Mouse (Mus musculus): ENCODE results near the gene Tfpt. TPM values are rescaled to one million over a fixed set of nuclear protein-coding genes. Genes with fewer than 3 reads are reported as not detected.
"Not testable (repeated sequence)": the region's sequence is repeated elsewhere in the genome, so short reads cannot be mapped to it uniquely, and the experiment has no call there.

The Tfpt gene
- total and polyA plus RNA-seq, 2 experiments from 2014 or later, result 27.1 to 39.3 TPM

DNA sequence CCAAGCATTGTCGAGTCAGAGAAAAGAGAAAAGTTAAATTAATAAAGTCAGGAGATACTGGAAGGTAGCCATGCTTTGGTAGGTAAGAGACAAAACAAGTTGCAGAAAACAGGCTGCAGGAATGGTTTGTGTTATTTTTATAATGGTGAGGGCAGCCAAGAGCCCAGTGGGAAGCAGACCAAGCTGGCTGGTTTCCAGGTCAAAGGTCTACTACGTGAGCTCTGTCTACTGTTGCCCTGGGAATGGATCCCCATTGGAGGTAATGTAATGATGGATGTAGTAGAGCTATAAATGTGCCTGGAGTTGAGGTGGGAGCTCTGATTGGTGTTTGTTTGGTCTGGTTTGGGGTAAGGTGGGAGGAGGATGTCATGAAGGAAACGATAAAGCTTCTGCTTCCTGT, 20.6 kb downstream of the Tfpt start:
- no peak for ATAC-seq
- H3K4me2 ChIP-seq (ENCODE audit: low read depth), result no peak overlapping the region
- DNase-seq, result no peak
- no peak overlapping the region for H3K4me3 ChIP-seq (ENCODE audit: low read depth, low read length)
- no peak overlapping the region for H3K9ac ChIP-seq
- H3K27me3 ChIP-seq (ENCODE audit: insufficient read depth, low read length), result no peaks in the 10 kb centered on the region
- 59% methylated on average over 3 of the region's 3 CpGs for WGBS
- no peak overlapping the region for H3K27ac ChIP-seq (ENCODE audit: low read depth, low read length)
- TF ChIP-seq CTCF (IDR thresholded peaks at IDR 0.05; ENCODE audit: low read depth), result no peak
- H3K36me3 ChIP-seq (ENCODE audit: insufficient read depth), result no peaks in the 10 kb centered on the region
- H3K4me1 ChIP-seq (ENCODE audit: insufficient read depth), result no peaks in the 10 kb centered on the region
- H3K9me3 ChIP-seq (ENCODE audit: low read length), result no peaks in the 10 kb centered on the region

DNA sequence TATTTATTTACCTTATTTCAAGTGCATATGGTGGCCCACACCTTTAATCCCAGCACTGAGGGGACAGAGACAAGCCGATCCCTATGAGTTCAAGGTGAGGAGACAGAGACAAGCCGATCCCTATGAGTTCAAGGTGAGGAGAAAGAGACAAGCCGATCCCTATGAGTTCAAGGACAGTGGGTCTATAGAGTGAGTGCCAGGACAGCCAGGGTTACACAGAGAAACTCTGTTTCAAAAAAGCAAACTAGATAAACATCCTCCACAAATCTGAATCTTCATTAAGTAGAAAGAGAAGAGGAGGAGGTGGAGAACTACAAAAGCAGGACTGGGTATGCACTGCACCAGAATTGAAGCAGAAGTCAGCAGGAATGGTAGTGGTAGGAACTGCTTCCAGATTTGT, 21.1 kb downstream of the Tfpt start:
- ATAC-seq, result no peak
- 91% methylated on average over 3 of the region's 3 CpGs for WGBS
- no peak for DNase-seq
- Histone ChIP-seq H3K9me3 (ENCODE audit: low read length) (no peaks in the 10 kb centered on the region), H3K36me3 (ENCODE audit: insufficient read depth) (no peaks in the 10 kb centered on the region), H3K27ac (ENCODE audit: low read depth, low read length) (no peak overlapping the region), H3K27me3 (ENCODE audit: insufficient read depth, low read length) (no peaks in the 10 kb centered on the region), H3K4me2 (ENCODE audit: low read depth) (no peak overlapping the region), H3K4me3 (ENCODE audit: low read depth, low read length) (no peak overlapping the region), H3K9ac (no peak overlapping the region), H3K4me1 (ENCODE audit: insufficient read depth) (no peaks in the 10 kb centered on the region)
- TF ChIP-seq CTCF (IDR thresholded peaks at IDR 0.05; ENCODE audit: low read depth), result no peak

DNA sequence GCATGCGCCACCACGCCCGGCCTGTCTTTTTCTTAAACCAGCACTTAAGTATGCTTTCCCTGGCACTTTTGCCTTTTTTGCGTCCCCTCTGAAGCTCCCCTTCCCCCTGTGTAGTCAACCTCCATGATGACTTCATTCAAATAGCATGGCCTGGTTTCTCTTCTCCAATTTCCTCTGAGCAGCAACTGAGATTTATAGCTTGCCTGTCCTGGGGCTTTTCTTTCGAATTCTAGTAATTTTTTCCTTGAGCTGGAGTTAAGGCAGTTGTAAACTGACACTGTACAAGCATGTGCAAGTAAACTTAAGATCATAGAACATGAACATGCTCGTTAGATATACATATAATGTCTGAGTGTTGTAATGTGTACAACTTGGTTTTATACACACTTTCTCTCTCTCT, 22.3 kb downstream of the Tfpt start:
- Histone ChIP-seq H3K4me3 (ENCODE audit: low read depth, low read length) (no peak overlapping the region), H3K27me3 (ENCODE audit: insufficient read depth, low read length) (no peaks in the 10 kb centered on the region), H3K4me2 (ENCODE audit: low read depth) (no peak overlapping the region), H3K27ac (ENCODE audit: low read depth, low read length) (no peak overlapping the region), H3K36me3 (ENCODE audit: insufficient read depth) (no peaks in the 10 kb centered on the region), H3K4me1 (ENCODE audit: insufficient read depth) (no peaks in the 10 kb centered on the region), H3K9me3 (ENCODE audit: low read length) (no peaks in the 10 kb centered on the region), H3K9ac (no peak overlapping the region)
- no peak for TF ChIP-seq CTCF (IDR thresholded peaks at IDR 0.05; ENCODE audit: low read depth)
- DNase-seq (no peak), ATAC-seq (no peak)
- 89% methylated on average over 6 of the region's 6 CpGs for WGBS

DNA sequence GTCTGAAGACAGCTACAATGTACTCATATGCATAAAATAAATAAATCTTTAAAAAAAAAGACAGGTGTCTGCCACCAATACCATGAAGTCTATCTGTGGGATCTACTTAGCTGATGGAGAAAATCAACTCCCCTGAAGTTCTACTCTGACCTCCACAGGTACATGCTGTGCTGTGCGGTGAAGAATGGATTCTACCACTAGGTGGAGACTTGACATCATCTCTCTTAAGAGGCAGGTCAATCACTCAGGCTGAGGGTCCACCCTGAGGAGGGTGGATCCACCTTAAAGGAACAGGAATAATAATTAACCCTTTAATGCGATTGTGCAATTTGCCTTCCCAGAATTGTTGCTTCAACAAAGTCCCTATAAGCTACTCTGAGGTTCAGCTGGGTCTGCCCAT, 22.9 kb downstream of the Tfpt start:
- Histone ChIP-seq H3K9ac (no peak overlapping the region), H3K9me3 (ENCODE audit: low read length) (no peaks in the 10 kb centered on the region), H3K4me3 (ENCODE audit: low read depth, low read length) (no peak overlapping the region), H3K4me2 (ENCODE audit: low read depth) (no peak overlapping the region), H3K36me3 (ENCODE audit: insufficient read depth) (no peaks in the 10 kb centered on the region), H3K27ac (ENCODE audit: low read depth, low read length) (no peak overlapping the region), H3K27me3 (ENCODE audit: insufficient read depth, low read length) (no peaks in the 10 kb centered on the region), H3K4me1 (ENCODE audit: insufficient read depth) (no peaks in the 10 kb centered on the region)
- 21% methylated on average over 2 of the region's 2 CpGs for WGBS
- peak; percentile 56 for TF ChIP-seq CTCF (IDR thresholded peaks at IDR 0.05; ENCODE audit: low read depth)
- no peak for DNase-seq
- no peak for ATAC-seq

DNA sequence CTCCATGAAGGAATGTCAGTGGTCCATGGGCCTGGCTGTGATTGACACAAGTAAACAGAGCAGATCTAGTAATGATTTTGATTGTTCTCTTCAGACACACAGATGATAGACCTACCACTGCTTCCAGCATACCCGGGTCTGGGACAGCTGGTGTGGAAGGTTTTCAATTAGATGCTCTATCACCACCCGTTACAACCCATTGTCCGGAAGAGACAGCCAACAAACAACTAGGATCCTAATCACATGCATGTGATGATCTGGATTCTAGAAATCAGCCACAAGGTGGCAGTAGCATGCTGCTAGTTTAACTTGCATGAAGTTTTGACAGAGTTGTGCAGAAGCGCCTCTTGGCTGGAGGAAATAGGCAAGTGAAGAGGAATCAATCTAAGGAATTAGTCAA, 28.6 kb downstream of the Tfpt start:
- no peak overlapping the region for H3K4me3 ChIP-seq (ENCODE audit: low read depth, low read length)
- no peak overlapping the region for H3K27ac ChIP-seq (ENCODE audit: low read depth, low read length)
- H3K9me3 ChIP-seq (ENCODE audit: low read length), result no peaks in the 10 kb centered on the region
- ATAC-seq, result peak; percentile 78
- DNase-seq, result peak; percentile 87
- H3K9ac ChIP-seq, result no peak overlapping the region
- peak; percentile 91 for TF ChIP-seq CTCF (IDR thresholded peaks at IDR 0.05; ENCODE audit: low read depth)
- WGBS, result 5% methylated on average over 4 of the region's 4 CpGs
- H3K4me1 ChIP-seq (ENCODE audit: insufficient read depth), result no peaks in the 10 kb centered on the region
- no peak overlapping the region for H3K4me2 ChIP-seq (ENCODE audit: low read depth)
- H3K27me3 ChIP-seq (ENCODE audit: insufficient read depth, low read length), result no peaks in the 10 kb centered on the region
- no peaks in the 10 kb centered on the region for H3K36me3 ChIP-seq (ENCODE audit: insufficient read depth)

GRCm38 (mm10) chr7:3597755-3598154, 32.0 kb downstream of the Tfpt start:
- H3K4me1 ChIP-seq (ENCODE audit: insufficient read depth); H3K4me2 ChIP-seq (ENCODE audit: low read depth); H3K9me3 ChIP-seq (ENCODE audit: low read length); ATAC-seq; DNase-seq; H3K27me3 ChIP-seq (ENCODE audit: insufficient read depth, low read length); H3K4me3 ChIP-seq (ENCODE audit: low read depth, low read length); H3K9ac ChIP-seq; H3K36me3 ChIP-seq (ENCODE audit: insufficient read depth); H3K27ac ChIP-seq (ENCODE audit: low read depth, low read length): not testable (repeated sequence)
- WGBS, result 59% methylated on average over 1 of the region's 1 CpGs

- no peak for TF ChIP-seq CTCF (IDR thresholded peaks at IDR 0.05; ENCODE audit: low read depth)
- no peaks in the 10 kb centered on the region for H3K27me3 ChIP-seq (ENCODE audit: insufficient read depth, low read length)
- H3K9ac ChIP-seq, result no peak overlapping the region
- no peaks in the 10 kb centered on the region for H3K4me1 ChIP-seq (ENCODE audit: insufficient read depth)
- H3K9me3 ChIP-seq (ENCODE audit: low read length), result no peaks in the 10 kb centered on the region
- no peak overlapping the region for H3K4me2 ChIP-seq (ENCODE audit: low read depth)
- 18% methylated on average over 9 of the region's 9 CpGs for WGBS
- no peak overlapping the region for H3K4me3 ChIP-seq (ENCODE audit: low read depth, low read length)
- DNase-seq (no peak), ATAC-seq (no peak)
- H3K36me3 ChIP-seq (ENCODE audit: insufficient read depth), result no peaks in the 10 kb centered on the region
- no peak overlapping the region for H3K27ac ChIP-seq (ENCODE audit: low read depth, low read length)
Measured at GRCm38 (mm10) chr7:3595146-3595545, 34.6 kb downstream of the Tfpt start.

GRCm38 (mm10) chr7:3594686-3595085, 35.0 kb downstream of the Tfpt start:
- ATAC-seq, result no peak

More at GRCm38 (mm10) chr7:3594686-3595085, 35.0 kb downstream of the Tfpt start:
- DNase-seq, result no peak
- WGBS, result 21% methylated on average over 5 of the region's 5 CpGs
- Histone ChIP-seq H3K27ac (ENCODE audit: low read depth, low read length) (no peak overlapping the region), H3K9me3 (ENCODE audit: low read length) (no peaks in the 10 kb centered on the region), H3K4me2 (ENCODE audit: low read depth) (no peak overlapping the region), H3K4me1 (ENCODE audit: insufficient read depth) (no peaks in the 10 kb centered on the region), H3K9ac (no peak overlapping the region), H3K4me3 (ENCODE audit: low read depth, low read length) (no peak overlapping the region), H3K36me3 (ENCODE audit: insufficient read depth) (no peaks in the 10 kb centered on the region), H3K27me3 (ENCODE audit: insufficient read depth, low read length) (no peaks in the 10 kb centered on the region)
- TF ChIP-seq CTCF (IDR thresholded peaks at IDR 0.05; ENCODE audit: low read depth), result no peak

Measured in forebrain, postnatal 0 days (tissue).